8 mouse cellular contexts compared by ENCODE assay signal in genomic region chr8:4238434-4239192, GRCm38 (mm10). TPM values are rescaled to one million over a fixed set of nuclear protein-coding genes. Genes with fewer than 3 reads are reported as not detected.
DNase-seq lines count a peak whose midpoint lies in the region; ATAC-seq lines count a peak whose summit lies in the region.

TSS of gene Map2k7 (plus strand) at chr8:4238740.
TSS of gene Gm49320 (plus strand) at chr8:4238865.

- peaks cover 17% of the 10 kb centered on the region; the same call in 1 of the 2 replicates for H3K27me3 ChIP-seq in heart, embryonic 13.5 days (replicated peaks)
- H3K27me3 ChIP-seq in liver, embryonic 12.5 days (replicated peaks) = peaks cover 14% of the 10 kb centered on the region; the same call in 1 of the 2 replicates
- no peaks in the 10 kb centered on the region for H3K27me3 ChIP-seq in stomach, embryonic 15.5 days (replicated peaks)

- peak; percentile 99 for DNase-seq in CD4-positive helper T cell, adult 2 months (ENCODE audit: low read depth, low spot score)
- peak; percentile 97 for DNase-seq in brain, embryonic 18.5 days (ENCODE audit: low read depth, low spot score)
- DNase-seq in kidney, postnatal 10 days = peak; percentile 100
- peak; percentile 99 to 100 for DNase-seq in natural killer cell, adult 2 months (ENCODE audit: low spot score in 2 of 2)

- ATAC-seq in erythroid progenitor cell, adult 5-6 weeks (replicated peaks; ENCODE audit: low FRiP score, poor library complexity, severe bottlenecking) = peak; percentile 82
- ATAC-seq in heart, embryonic 13.5 days (ENCODE audit: extremely low read depth, insufficient number of reproducible peaks, low FRiP score, low TSS enrichment) = peak; percentile 85
- ATAC-seq in liver, embryonic 12.5 days = peak; percentile 91
- ATAC-seq in stomach, embryonic 15.5 days (ENCODE audit: insufficient read depth, low FRiP score, low read depth) = peak; percentile 94

- peaks cover 38% of the 10 kb centered on the region for H3K4me1 ChIP-seq in heart, embryonic 13.5 days
- H3K4me1 ChIP-seq in liver, embryonic 12.5 days = peaks cover 30% of the 10 kb centered on the region
- peaks cover 20% of the 10 kb centered on the region for H3K4me1 ChIP-seq in stomach, embryonic 15.5 days

- under 1% methylated on average over 65 of the region's 71 CpGs for WGBS in heart, embryonic 13.5 days
- WGBS in liver, embryonic 12.5 days (ENCODE audit: insufficient replicate concordance) = under 1% methylated on average over 71 of the region's 71 CpGs
- under 1% methylated on average over 64 of the region's 71 CpGs for WGBS in stomach, embryonic 15.5 days

- H3K9me3 ChIP-seq in heart, embryonic 13.5 days = no peaks in the 10 kb centered on the region
- H3K9me3 ChIP-seq in liver, embryonic 12.5 days (replicated peaks) = no peaks in the 10 kb centered on the region
- H3K9me3 ChIP-seq in stomach, embryonic 15.5 days = no peaks in the 10 kb centered on the region

- H3K4me2 ChIP-seq in heart, embryonic 13.5 days = peak within 1 kb of the TSS; percentile 85
- peak within 1 kb of the TSS; percentile 83 for H3K4me2 ChIP-seq in liver, embryonic 12.5 days
- peak within 1 kb of the TSS; percentile 76 for H3K4me2 ChIP-seq in stomach, embryonic 15.5 days

- peak within 1 kb of the TSS; percentile 98 for H3K27ac ChIP-seq in heart, embryonic 13.5 days (replicated peaks)
- H3K27ac ChIP-seq in liver, embryonic 12.5 days = peak within 1 kb of the TSS; percentile 96
- peak within 1 kb of the TSS; percentile 95 for H3K27ac ChIP-seq in stomach, embryonic 15.5 days

- H3K4me3 ChIP-seq in heart, embryonic 13.5 days = peak within 1 kb of the TSS; percentile 81
- peak within 1 kb of the TSS; percentile 82 for H3K4me3 ChIP-seq in liver, embryonic 12.5 days
- peak within 1 kb of the TSS; percentile 78 for H3K4me3 ChIP-seq in stomach, embryonic 15.5 days (replicated peaks)

- H3K9ac ChIP-seq in heart, embryonic 13.5 days = peak within 1 kb of the TSS; percentile 90
- peak within 1 kb of the TSS; percentile 79 for H3K9ac ChIP-seq in liver, embryonic 12.5 days
- H3K9ac ChIP-seq in stomach, embryonic 15.5 days = peak within 1 kb of the TSS; percentile 81

- peaks cover 32% of the 10 kb centered on the region for H3K36me3 ChIP-seq in heart, embryonic 13.5 days
- peaks cover 31% of the 10 kb centered on the region for H3K36me3 ChIP-seq in liver, embryonic 12.5 days
- H3K36me3 ChIP-seq in stomach, embryonic 15.5 days = peaks cover 10% of the 10 kb centered on the region

RNA-seq across cellular contexts. Expression of gene Map2k7, which starts in this region (rescaled TPM):
- total RNA-seq in erythroid progenitor cell, adult 5-6 weeks (2015; ENCODE audit: low replicate concordance) = 25.2 and 25.6 TPM in 2 replicates
- 16.9 and 20.3 TPM in 2 replicates for total RNA-seq in erythroid progenitor cell, adult 5-6 weeks (2017; ENCODE audit: low replicate concordance)
- polyA plus RNA-seq in heart, embryonic 13.5 days (2015; fragmentation: Nextera tagmentation; extraction: Ambion mirVana) = 18.8 and 22.8 TPM in 2 replicates
- polyA plus RNA-seq in liver, embryonic 12.5 days (2016; fragmentation: Nextera tagmentation; extraction: Ambion mirVana) = 18.0 and 21.1 TPM in 2 replicates
- 24.6 and 29.8 TPM in 2 replicates for polyA plus RNA-seq in stomach, embryonic 15.5 days (2015; fragmentation: Nextera tagmentation; extraction: Ambion mirVana)

RNA-seq across cellular contexts. Expression of gene Gm49320, which starts in this region (rescaled TPM):
- total RNA-seq in erythroid progenitor cell, adult 5-6 weeks (2015; ENCODE audit: low replicate concordance) = 2.5 TPM in 1 of 2 replicates, not detected in the other
- not detected in 2 replicates for total RNA-seq in erythroid progenitor cell, adult 5-6 weeks (2017; ENCODE audit: low replicate concordance)
- 0.52 TPM in 1 of 2 replicates, not detected in the other for polyA plus RNA-seq in heart, embryonic 13.5 days (2015; fragmentation: Nextera tagmentation; extraction: Ambion mirVana)
- 0.18 and 0.43 TPM in 2 replicates for polyA plus RNA-seq in liver, embryonic 12.5 days (2016; fragmentation: Nextera tagmentation; extraction: Ambion mirVana)
- 0.31 and 1.3 TPM in 2 replicates for polyA plus RNA-seq in stomach, embryonic 15.5 days (2015; fragmentation: Nextera tagmentation; extraction: Ambion mirVana)

Comparison
In these comparisons a context has a peak if more than half of its experiments do, and no peak if none do; other contexts are left out.
1. Peak in every context shown above with its lines: DNase-seq, ATAC-seq, H3K4me3 ChIP-seq and H3K27ac ChIP-seq.